Mouse (Mus musculus): ENCODE data around the gene Abhd18. TPM values are rescaled to one million over a fixed set of nuclear protein-coding genes. Genes with fewer than 3 reads are reported as not detected.

Gene Abhd18
- polyA plus RNA-seq (2017; shearing (Covaris generic)): 5.3 TPM

DNA sequence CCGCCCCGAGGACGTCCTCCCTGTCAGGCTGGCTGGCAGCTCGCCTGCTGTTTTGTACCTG lies at the start of gene Abhd18:
Abhd18 (plus strand) TSS at position 14 of the 61 bp plus-strand sequence.

DNA sequence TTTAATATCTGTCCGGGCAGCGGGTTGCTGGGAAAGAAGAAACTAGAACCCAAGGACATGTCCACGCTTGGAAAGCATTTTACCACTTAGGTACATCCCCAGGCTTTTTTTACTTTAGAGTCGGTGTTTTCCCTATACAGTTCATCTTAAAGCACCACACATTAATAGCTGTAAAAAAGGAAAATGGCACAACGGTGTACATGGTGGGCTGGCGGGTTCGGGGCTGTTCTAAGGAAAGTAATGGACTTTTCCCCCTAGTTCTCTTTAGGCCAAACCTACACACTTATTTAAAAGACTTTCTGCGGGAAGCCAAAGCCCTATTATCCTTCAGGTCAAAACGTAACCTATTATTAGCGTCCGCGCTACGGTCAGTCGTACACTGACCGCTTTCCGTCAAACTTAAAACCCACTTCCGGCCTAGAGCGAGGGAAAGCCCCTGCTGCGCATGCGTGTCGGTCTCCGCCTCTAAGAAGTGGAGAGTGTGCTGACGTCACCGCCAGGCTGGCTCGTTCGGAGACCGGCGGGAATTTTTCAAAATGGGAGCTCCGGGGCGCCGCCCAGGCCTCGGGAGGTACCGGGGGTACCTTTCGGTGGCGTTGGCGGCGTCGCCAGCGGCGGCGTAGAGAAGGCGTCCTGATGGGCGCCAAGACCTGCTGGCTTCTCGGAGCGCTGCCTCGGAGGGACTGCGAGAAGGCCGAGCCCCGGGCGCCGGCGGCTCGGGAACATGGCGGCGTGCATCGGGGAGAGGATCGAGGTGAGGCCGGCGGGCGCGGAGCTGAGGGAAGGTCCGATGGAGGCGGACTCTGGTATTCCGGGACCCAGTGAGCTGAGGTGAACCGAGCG lies 47.0 kb upstream of the Abhd18 start, which contains the start of gene Plk4:
Plk4 (plus strand) TSS at position 490 of the 843 bp plus-strand sequence.

DNA sequence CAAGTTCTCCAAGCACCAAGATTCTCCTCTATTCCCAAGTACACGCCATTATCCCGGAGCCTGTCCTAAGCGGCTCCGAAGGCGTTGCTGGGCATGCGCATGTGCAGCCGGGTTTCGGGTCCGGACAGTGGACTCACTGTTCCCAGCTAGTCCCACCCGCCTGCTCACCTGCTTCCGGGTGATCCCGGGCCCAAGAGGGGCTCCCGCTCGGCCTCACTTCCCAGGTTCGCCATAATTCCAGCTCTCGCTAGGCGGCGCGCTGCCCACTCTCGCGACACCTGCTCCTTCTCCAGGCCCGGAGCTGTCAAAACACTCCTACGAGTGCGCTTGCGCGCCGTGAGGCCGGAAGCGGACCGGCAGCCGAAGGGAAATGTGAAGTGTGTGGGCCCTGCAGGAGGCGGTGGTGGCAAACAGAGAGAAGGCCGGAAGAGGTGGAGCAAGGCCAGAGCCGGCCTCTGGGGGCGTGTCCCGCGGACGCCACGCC lies 255 bp upstream of the Abhd18 start, which contains the start of gene Mfsd8:
Mfsd8 (minus strand) TSS at position 414 of the 484 bp plus-strand sequence.

DNA sequence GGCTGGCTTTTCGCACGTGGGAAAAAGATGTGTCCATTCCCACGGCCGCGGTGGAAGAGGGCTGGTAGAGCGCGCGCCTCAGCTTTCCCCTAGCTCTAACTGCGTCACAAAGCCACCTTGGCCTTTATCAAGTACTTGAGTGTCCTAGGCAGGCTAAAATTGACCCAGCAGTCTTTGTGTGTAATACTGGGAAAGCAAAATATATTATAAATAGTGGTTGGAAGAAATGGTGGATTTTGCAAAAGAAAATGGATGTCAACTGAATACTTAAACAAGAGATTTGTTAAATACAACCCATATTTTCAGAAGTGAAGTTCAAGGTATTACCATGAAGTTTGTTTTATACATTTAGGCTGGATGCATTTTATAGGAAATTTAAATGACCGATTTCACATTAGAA lies 55.7 kb downstream of the Abhd18 start, which contains the start of gene 1700034I23Rik:
1700034I23Rik (minus strand) TSS at position 101 of the 400 bp plus-strand sequence.

DNA sequence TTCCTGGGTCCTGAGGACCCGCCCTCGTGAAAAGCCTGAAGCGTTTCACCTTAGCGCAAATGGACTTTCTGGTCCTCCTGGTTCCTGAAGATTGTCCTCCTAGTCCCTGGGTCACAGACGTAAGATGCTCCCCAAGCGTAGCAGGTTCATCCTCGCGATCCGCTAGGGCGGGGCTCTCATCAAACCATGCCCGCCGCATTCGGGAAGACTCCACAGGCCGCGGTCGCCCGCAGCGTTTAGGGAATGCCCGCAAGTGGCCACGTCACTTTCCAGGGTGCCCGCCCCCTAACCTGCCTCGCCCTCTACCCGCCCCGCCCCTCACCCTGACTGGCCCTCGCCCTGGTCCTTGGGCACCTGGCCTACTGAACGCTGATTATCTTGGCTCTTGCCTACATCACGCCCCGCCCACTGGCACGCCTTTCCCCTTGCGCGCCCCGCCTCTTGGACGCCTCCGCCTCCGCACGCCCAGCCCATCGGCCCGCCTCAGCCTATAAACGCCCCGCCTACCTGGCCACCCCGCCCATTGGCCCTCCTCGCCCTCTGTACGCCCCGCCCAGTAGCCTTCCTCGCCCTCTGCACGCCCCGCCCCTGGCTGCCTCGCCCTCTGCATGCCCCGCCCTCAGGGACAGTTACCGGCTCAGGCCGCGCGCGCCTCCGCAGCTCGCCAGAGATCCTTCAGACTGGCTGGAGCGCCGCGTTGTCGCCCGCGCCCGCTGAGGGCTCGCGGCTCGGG lies 102.6 kb downstream of the Abhd18 start, which contains the start of gene Larp1b:
Larp1b (plus strand) TSS at position 659 of the 733 bp plus-strand sequence.

Other genes starting within 250 kb of the Abhd18 start
- gene Slc25a31, start 138.1 kb upstream of the Abhd18 start, polyA plus RNA-seq (2017; shearing (Covaris generic)): not detected
- gene Hspa4l, start 102.5 kb upstream of the Abhd18 start, polyA plus RNA-seq (2017; shearing (Covaris generic)): 30.3 TPM
- 21.8 TPM for gene Plk4, start 47.0 kb upstream of the Abhd18 start, polyA plus RNA-seq (2017; shearing (Covaris generic))
- 8.7 TPM for gene Mfsd8, start 84 bp upstream of the Abhd18 start, polyA plus RNA-seq (2017; shearing (Covaris generic))
- gene 1700034I23Rik, start 55.6 kb downstream of the Abhd18 start, polyA plus RNA-seq (2017; shearing (Covaris generic)): 0.16 TPM
- gene Larp1b, start 102.9 kb downstream of the Abhd18 start, polyA plus RNA-seq (2017; shearing (Covaris generic)): 28.9 TPM
- gene Pgrmc2, start 236.1 kb downstream of the Abhd18 start, polyA plus RNA-seq (2017; shearing (Covaris generic)): 15.0 TPM

Data from effector memory CD4-positive, alpha-beta T cell, adult 7 months (primary cell).